Comparison of ENCODE assay signal across 14 mouse cellular contexts in the genomic region with DNA sequence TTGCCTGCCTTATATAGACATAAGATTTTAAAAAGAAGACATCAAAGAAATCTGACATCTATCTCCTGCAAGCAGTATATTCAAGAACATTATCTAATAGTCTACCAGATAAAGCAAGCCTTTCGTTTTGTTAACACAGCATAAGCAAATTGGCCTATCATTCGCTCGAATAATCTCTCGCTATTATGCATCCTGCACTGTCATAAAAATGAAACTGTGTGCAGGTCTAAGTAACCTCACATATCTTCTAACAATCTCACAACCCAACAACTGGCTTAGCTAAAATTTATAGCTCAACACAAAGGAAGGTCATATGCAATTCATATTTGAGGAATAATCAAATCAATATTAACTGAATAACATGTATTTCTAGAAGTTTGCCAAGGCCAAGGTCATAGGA.
"Had no signal": no experiment of that assay in that cellular context is flagged by ENCODE, and none has a peak within 500 bp of the region (broad histone marks: within the 10 kb centered on the region; RNA-seq: fewer than 3 reads in every experiment).

No protein-coding gene starts in this region.

- H3K4me3 ChIP-seq: limb, embryonic 10.5 days; liver, embryonic 15.5 days; midbrain, embryonic 12.5 days; stomach, embryonic 15.5 days had no signal

- DNase-seq: kidney, adult 8-10 months; kidney, postnatal 25 days; layer of hippocampus, adult 9-11 months; lung, adult 2 months; lung, postnatal 4 days; right cerebral cortex, postnatal 14 days; thymus, postnatal 36 days had no signal

- H3K36me3 ChIP-seq: limb, embryonic 10.5 days; liver, embryonic 15.5 days; midbrain, embryonic 12.5 days; stomach, embryonic 15.5 days had no signal

- H3K27ac ChIP-seq: limb, embryonic 10.5 days; liver, embryonic 15.5 days; midbrain, embryonic 12.5 days; stomach, embryonic 15.5 days had no signal

- H3K9me3 ChIP-seq: limb, embryonic 10.5 days; liver, embryonic 15.5 days; midbrain, embryonic 12.5 days; stomach, embryonic 15.5 days had no signal

- H3K4me1 ChIP-seq: limb, embryonic 10.5 days; liver, embryonic 15.5 days; midbrain, embryonic 12.5 days; stomach, embryonic 15.5 days had no signal

- ATAC-seq: intestine, postnatal 0 days; lung, postnatal 0 days had no signal

- H3K27me3 ChIP-seq: liver, embryonic 15.5 days; midbrain, embryonic 12.5 days; stomach, embryonic 15.5 days had no signal

- H3K9ac ChIP-seq: liver, embryonic 15.5 days; midbrain, embryonic 12.5 days; stomach, embryonic 15.5 days had no signal

- H3K4me2 ChIP-seq: liver, embryonic 11.5 days; liver, embryonic 15.5 days; midbrain, embryonic 12.5 days; stomach, embryonic 15.5 days had no signal
